Mouse (Mus musculus): ENCODE results near the gene Eya2. TPM values are rescaled to one million over a fixed set of nuclear protein-coding genes. Genes with fewer than 3 reads are reported as not detected.

Gene Eya2
- polyA plus RNA-seq, 1 experiment from 2014 or later = 10.3 TPM

- Histone ChIP-seq H3K27ac (no peak overlapping the region), H3K9me3 (no peaks in the 10 kb centered on the region), H3K4me1 (peaks cover 5% of the 10 kb centered on the region), H3K4me3 (replicated peaks) (peak overlapping the region; percentile 53), H3K4me2 (peak overlapping the region; percentile 88), H3K36me3 (no peaks in the 10 kb centered on the region), H3K27me3 (replicated peaks) (peaks cover 27% of the 10 kb centered on the region), H3K9ac (no peak overlapping the region)
- ATAC-seq (ENCODE audit: insufficient read depth, low FRiP score, low read depth) = no peak
- WGBS = 4% methylated on average over 13 of the region's 13 CpGs
Measured at GRCm38 (mm10) chr2:165595676-165596070, 841 bp downstream of the Eya2 start.

DNA sequence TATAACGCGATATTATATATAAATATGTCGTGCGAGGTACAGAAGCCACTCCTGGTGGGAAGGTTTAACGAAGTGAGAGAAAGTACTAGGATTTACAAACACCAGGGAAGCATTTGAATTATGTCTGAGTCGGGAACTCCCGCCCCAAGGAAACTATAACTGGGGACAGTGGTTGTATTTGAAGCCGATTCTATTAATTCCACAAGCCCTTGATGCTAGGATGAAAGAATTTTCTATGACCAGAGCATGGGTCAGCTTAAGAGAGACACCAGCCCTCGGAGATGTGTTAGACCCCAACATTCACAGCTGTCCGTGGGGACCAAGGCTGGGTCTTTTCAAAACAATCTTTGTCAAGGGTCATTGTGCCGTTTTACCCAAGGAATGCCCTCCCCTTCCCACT is 1.3 kb downstream of the Eya2 start:
- H3K27ac ChIP-seq = no peak overlapping the region
- peaks cover 27% of the 10 kb centered on the region for H3K27me3 ChIP-seq (replicated peaks)
- peaks cover 8% of the 10 kb centered on the region for H3K4me1 ChIP-seq
- no peak overlapping the region for H3K9ac ChIP-seq
- H3K4me3 ChIP-seq (replicated peaks) = peak overlapping the region; percentile 53; the same call in 1 of the 2 replicates
- H3K36me3 ChIP-seq = no peaks in the 10 kb centered on the region
- no peaks in the 10 kb centered on the region for H3K9me3 ChIP-seq
- ATAC-seq (ENCODE audit: insufficient read depth, low FRiP score, low read depth) = no peak
- H3K4me2 ChIP-seq = peak overlapping the region; percentile 88
- 24% methylated on average over 11 of the region's 11 CpGs for WGBS

- peak overlapping the region; percentile 41; the same call in 1 of the 2 replicates for H3K27ac ChIP-seq
Measured at GRCm38 (mm10) chr2:165597536-165597935, 2.7 kb downstream of the Eya2 start.

GRCm38 (mm10) chr2:165598139-165598538 is 3.3 kb downstream of the Eya2 start:
- no peak overlapping the region for H3K4me2 ChIP-seq
- no peak overlapping the region for H3K4me3 ChIP-seq (replicated peaks)
- WGBS = 38% methylated on average over 5 of the region's 5 CpGs
- H3K9ac ChIP-seq = no peak overlapping the region
- no peaks in the 10 kb centered on the region for H3K9me3 ChIP-seq
- H3K27me3 ChIP-seq (replicated peaks) = peaks cover 27% of the 10 kb centered on the region
- peaks cover 8% of the 10 kb centered on the region for H3K4me1 ChIP-seq
- ATAC-seq (ENCODE audit: insufficient read depth, low FRiP score, low read depth) = peak; percentile 40; the same call in 1 of the 2 replicates
- peak overlapping the region; percentile 41; the same call in 1 of the 2 replicates for H3K27ac ChIP-seq
- no peaks in the 10 kb centered on the region for H3K36me3 ChIP-seq

More at GRCm38 (mm10) chr2:165597536-165597935, 2.7 kb downstream of the Eya2 start:
- Histone ChIP-seq H3K9ac (no peak overlapping the region), H3K9me3 (no peaks in the 10 kb centered on the region), H3K4me1 (peaks cover 8% of the 10 kb centered on the region), H3K27me3 (replicated peaks) (peaks cover 27% of the 10 kb centered on the region), H3K4me2 (no peak overlapping the region), H3K4me3 (replicated peaks) (no peak overlapping the region), H3K36me3 (no peaks in the 10 kb centered on the region)
- ATAC-seq (ENCODE audit: insufficient read depth, low FRiP score, low read depth) = no peak
- WGBS = 57% methylated on average over 6 of the region's 6 CpGs

DNA sequence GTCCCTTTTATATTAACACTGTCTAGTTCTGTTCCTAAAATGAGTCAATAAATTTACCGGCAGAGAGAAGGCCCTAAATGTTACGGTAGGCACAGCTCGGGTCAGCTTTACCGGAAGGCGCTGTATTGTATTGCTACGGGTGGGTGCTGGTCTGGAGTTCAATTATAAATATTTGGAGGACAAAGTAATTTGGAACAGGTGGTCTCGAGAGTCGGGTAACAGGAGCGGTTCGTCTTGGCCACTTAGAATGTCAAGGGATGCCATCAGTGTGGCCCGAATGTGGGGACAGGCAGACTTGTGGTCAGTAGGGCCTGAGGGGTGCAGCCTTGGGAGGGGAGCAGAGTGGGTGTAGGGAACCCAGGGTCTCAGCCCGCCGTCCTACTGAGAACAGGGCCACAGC is 4.7 kb downstream of the Eya2 start:
- H3K27ac ChIP-seq = no peak overlapping the region
- H3K9ac ChIP-seq = no peak overlapping the region
- H3K4me1 ChIP-seq = peaks cover 6% of the 10 kb centered on the region
- ATAC-seq (ENCODE audit: insufficient read depth, low FRiP score, low read depth) = no peak
- no peaks in the 10 kb centered on the region for H3K36me3 ChIP-seq
- no peak overlapping the region for H3K4me2 ChIP-seq
- H3K27me3 ChIP-seq (replicated peaks) = peaks cover 18% of the 10 kb centered on the region
- no peak overlapping the region for H3K4me3 ChIP-seq (replicated peaks)
- 53% methylated on average over 13 of the region's 13 CpGs for WGBS
- H3K9me3 ChIP-seq = no peaks in the 10 kb centered on the region

GRCm38 (mm10) chr2:165600926-165601325 is 6.1 kb downstream of the Eya2 start:
- no peak overlapping the region for H3K4me3 ChIP-seq (replicated peaks)
- peaks cover 6% of the 10 kb centered on the region; the same call in 1 of the 2 replicates for H3K27me3 ChIP-seq (replicated peaks)
- ATAC-seq (ENCODE audit: insufficient read depth, low FRiP score, low read depth) = no peak
- 29% methylated on average over 13 of the region's 13 CpGs for WGBS
- no peak overlapping the region for H3K4me2 ChIP-seq
- peak overlapping the region; percentile 61; the same call in 1 of the 2 replicates for H3K27ac ChIP-seq
- 0 out of 2 replicates have a peak, but pooled peaks cover 3% of the 10 kb centered on the region for H3K4me1 ChIP-seq
- no peaks in the 10 kb centered on the region for H3K36me3 ChIP-seq
- no peak overlapping the region for H3K9ac ChIP-seq
- H3K9me3 ChIP-seq = no peaks in the 10 kb centered on the region

- H3K4me3 ChIP-seq (replicated peaks) = no peak overlapping the region
- no peak for ATAC-seq (ENCODE audit: insufficient read depth, low FRiP score, low read depth)
- H3K27me3 ChIP-seq (replicated peaks) = peaks cover 6% of the 10 kb centered on the region; the same call in 1 of the 2 replicates
- 28% methylated on average over 8 of the region's 8 CpGs for WGBS
- H3K9ac ChIP-seq = no peak overlapping the region
- H3K4me2 ChIP-seq = no peak overlapping the region
- H3K4me1 ChIP-seq = 0 out of 2 replicates have a peak, but pooled peaks cover 3% of the 10 kb centered on the region
- H3K36me3 ChIP-seq = no peaks in the 10 kb centered on the region
- H3K27ac ChIP-seq = peak overlapping the region; percentile 61; the same call in 1 of the 2 replicates
- H3K9me3 ChIP-seq = no peaks in the 10 kb centered on the region
Measured at GRCm38 (mm10) chr2:165601605-165602004, 6.8 kb downstream of the Eya2 start.

DNA sequence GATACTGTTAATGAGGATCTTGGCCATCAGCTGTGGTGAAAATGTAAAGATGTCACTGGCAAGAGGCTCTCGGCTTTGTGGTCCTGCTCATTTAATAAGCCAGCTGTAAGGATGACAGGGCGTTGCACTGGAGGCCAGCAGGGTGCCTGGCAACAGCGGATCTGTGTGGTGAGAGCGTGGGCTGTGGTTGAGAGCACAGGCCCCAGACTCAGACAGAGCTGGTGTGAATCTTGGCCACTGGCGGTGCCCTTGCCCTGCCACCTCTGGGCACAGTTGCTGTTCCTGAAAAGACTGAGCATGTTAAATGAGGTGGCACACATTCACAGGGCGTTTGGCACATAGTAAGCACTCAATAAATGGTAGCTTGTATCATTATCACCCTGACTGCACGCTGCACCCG is 8.9 kb downstream of the Eya2 start:
- ATAC-seq (ENCODE audit: insufficient read depth, low FRiP score, low read depth) = no peak
- no peak overlapping the region for H3K9ac ChIP-seq
- no peaks in the 10 kb centered on the region for H3K27me3 ChIP-seq (replicated peaks)
- H3K4me1 ChIP-seq = 0 out of 2 replicates have a peak, but pooled peaks cover 3% of the 10 kb centered on the region
- no peaks in the 10 kb centered on the region for H3K36me3 ChIP-seq
- WGBS = 75% methylated on average over 8 of the region's 8 CpGs
- H3K9me3 ChIP-seq = no peaks in the 10 kb centered on the region
- H3K27ac ChIP-seq = no peak overlapping the region
- no peak overlapping the region for H3K4me2 ChIP-seq
- no peak overlapping the region for H3K4me3 ChIP-seq (replicated peaks)

GRCm38 (mm10) chr2:165611551-165612253 is 16.9 kb downstream of the Eya2 start:
- Histone ChIP-seq H3K9ac (no peak overlapping the region), H3K9me3 (no peaks in the 10 kb centered on the region), H3K4me2 (no peak overlapping the region), H3K4me3 (replicated peaks) (no peak overlapping the region), H3K27me3 (replicated peaks) (no peaks in the 10 kb centered on the region), H3K4me1 (no peaks in the 10 kb centered on the region), H3K36me3 (no peaks in the 10 kb centered on the region), H3K27ac (no peak overlapping the region)
- WGBS = 80% methylated on average over 7 of the region's 7 CpGs
- ATAC-seq (ENCODE audit: insufficient read depth, low FRiP score, low read depth) = no peak

DNA sequence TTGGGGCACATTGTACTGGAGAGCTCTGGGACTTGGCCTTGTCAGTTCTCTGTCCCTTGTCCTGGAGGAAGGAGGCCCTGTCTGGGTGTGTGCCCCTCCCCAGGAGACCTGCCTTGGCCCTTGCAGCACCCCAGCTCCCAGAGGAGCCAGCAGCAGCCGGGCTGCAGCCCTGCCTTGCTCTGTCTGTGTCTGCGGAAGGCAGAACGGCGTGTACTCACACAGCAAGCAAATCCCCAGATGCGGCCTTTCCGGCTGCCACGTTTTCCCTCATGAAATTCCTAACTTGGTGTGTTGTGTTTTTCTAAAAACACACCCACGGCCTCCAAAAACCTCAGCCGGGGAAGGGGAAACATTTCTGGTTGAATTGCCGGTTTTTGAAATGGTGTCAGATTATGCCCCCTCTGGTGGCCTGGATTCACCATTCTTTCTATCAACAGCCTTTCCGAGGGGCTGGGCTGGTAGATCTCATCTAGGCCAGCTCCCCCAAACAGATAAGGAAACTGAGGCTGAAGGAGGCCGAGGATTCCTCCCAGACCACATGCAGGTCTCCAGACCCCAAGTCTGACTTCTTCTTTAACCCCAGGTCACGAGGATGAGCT is 19.0 kb downstream of the Eya2 start:
- H3K9ac ChIP-seq = no peak overlapping the region
- no peak overlapping the region for H3K4me2 ChIP-seq
- WGBS = 67% methylated on average over 13 of the region's 13 CpGs
- H3K27me3 ChIP-seq (replicated peaks) = no peaks in the 10 kb centered on the region
- no peak overlapping the region for H3K4me3 ChIP-seq (replicated peaks)
- no peak for ATAC-seq (ENCODE audit: insufficient read depth, low FRiP score, low read depth)
- no peak overlapping the region for H3K27ac ChIP-seq
- H3K36me3 ChIP-seq = no peaks in the 10 kb centered on the region
- no peaks in the 10 kb centered on the region for H3K9me3 ChIP-seq
- H3K4me1 ChIP-seq = no peaks in the 10 kb centered on the region

GRCm38 (mm10) chr2:165621488-165621887 is 26.7 kb downstream of the Eya2 start:
- Histone ChIP-seq H3K27me3 (replicated peaks) (no peaks in the 10 kb centered on the region), H3K4me2 (no peak overlapping the region), H3K9ac (no peak overlapping the region), H3K9me3 (no peaks in the 10 kb centered on the region), H3K27ac (no peak overlapping the region), H3K4me3 (replicated peaks) (no peak overlapping the region), H3K4me1 (no peaks in the 10 kb centered on the region), H3K36me3 (no peaks in the 10 kb centered on the region)
- peak; percentile 10; the same call in 1 of the 2 replicates for ATAC-seq (ENCODE audit: insufficient read depth, low FRiP score, low read depth)
- WGBS = 63% methylated on average over 2 of the region's 2 CpGs

DNA sequence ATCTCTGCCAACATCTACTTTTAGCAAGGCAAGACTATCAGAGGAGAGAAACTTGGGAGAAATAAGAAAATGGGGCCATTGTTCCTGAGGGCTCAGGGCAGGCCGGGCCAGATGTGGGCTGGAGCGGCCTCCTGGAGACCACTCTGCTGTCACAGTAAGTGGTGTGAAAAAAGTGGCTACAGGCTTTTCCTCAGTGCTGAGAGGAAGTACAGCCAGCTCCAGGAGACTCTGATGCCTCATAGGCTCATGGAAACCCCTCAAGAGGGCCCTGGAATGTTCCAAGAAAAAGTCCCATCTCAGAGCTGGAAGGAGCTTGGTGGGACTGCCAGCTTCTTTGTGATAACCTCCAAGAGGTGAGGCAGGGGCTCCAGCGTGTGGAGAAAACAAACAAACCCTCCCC is 27.8 kb downstream of the Eya2 start:
- no peaks in the 10 kb centered on the region for H3K36me3 ChIP-seq
- H3K4me1 ChIP-seq = no peaks in the 10 kb centered on the region
- no peaks in the 10 kb centered on the region for H3K9me3 ChIP-seq
- no peak for ATAC-seq (ENCODE audit: insufficient read depth, low FRiP score, low read depth)
- no peaks in the 10 kb centered on the region for H3K27me3 ChIP-seq (replicated peaks)
- H3K4me2 ChIP-seq = no peak overlapping the region
- H3K27ac ChIP-seq = no peak overlapping the region
- no peak overlapping the region for H3K4me3 ChIP-seq (replicated peaks)
- no peak overlapping the region for H3K9ac ChIP-seq
- 45% methylated on average over 3 of the region's 3 CpGs for WGBS

Measured in stomach, embryonic 15.5 days (tissue).